Mouse (Mus musculus): Measurements from ENCODE around the gene Mrtfa. TPM values are rescaled to one million over a fixed set of nuclear protein-coding genes. Genes with fewer than 3 reads are reported as not detected.
A peak's percentile ranks its signal among the peaks of the same experiment; 100 is the strongest.

Mrtfa gene
- total RNA-seq, 4 experiments from 2014 or later: 64.2 to 70.5 (median 64.9) TPM

- DNase-seq (ENCODE audit: low spot score in 2 of 2): no peak
Measured at GRCm38 (mm10) chr15:81032941-81033629, 157.5 kb downstream of the Mrtfa start.

- DNase-seq (ENCODE audit: low spot score in 2 of 2): no peak
Measured at GRCm38 (mm10) chr15:81031611-81032010, 158.9 kb downstream of the Mrtfa start.

DNA sequence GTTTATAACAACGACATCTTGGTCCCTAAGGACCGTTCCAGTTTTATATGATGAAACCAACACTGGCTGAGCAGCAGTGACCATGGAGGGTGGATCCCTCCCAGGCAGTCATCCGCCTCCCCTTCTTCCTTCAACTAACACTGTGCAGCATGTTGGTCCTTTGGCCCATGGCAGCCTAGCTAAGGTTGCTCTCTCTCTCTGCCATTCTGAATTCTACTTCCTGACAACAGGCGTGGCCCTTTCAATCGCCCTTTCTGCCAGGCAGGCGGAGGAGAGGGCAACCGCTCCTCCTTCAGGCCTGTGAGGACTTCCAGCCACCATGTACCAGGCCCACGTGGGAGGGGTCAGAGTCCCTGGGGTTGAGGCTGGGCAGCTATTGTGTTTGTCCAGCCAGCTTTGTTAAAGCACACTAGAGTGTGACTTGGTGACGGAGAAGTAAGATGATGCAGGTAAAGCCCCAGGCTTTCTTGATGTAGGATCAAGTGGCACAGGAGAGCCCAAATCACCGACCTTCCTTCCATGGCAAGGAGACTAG is 159.6 kb downstream of the Mrtfa start:
- DNase-seq (ENCODE audit: low spot score in 2 of 2): no peak

GRCm38 (mm10) chr15:81027378-81028173 is 163.0 kb downstream of the Mrtfa start:
- peak; percentile 61 to 83 for DNase-seq (ENCODE audit: low spot score in 2 of 2)

DNA sequence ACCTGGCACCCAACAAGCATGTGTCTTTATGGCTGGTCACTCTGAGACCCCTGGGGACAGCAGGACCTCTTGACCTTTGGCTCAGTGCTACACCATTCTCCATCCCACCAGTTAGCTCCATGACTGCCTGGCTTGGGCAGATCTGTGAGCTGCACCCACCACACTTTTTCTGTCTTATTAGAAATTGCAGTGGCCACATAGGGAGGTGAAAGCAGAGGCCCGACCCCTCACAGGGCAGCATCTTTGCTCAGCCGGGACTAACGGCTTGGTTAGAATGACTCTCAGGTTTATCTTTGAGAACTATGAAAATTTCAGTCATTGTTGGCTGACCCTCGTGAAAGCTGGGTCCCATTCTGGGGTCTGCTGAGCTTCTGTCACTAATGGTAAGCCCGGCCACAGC is 163.7 kb downstream of the Mrtfa start:
- no peak for DNase-seq (ENCODE audit: low spot score in 2 of 2)

- DNase-seq (ENCODE audit: low spot score in 2 of 2): no peak
Measured at GRCm38 (mm10) chr15:81023842-81024241, 166.7 kb downstream of the Mrtfa start.

GRCm38 (mm10) chr15:81022437-81022836 is 168.1 kb downstream of the Mrtfa start:
- no peak for DNase-seq (ENCODE audit: low spot score in 2 of 2)

- no peak for DNase-seq (ENCODE audit: low spot score in 2 of 2)
Measured at GRCm38 (mm10) chr15:81021377-81021776, 169.2 kb downstream of the Mrtfa start.

DNA sequence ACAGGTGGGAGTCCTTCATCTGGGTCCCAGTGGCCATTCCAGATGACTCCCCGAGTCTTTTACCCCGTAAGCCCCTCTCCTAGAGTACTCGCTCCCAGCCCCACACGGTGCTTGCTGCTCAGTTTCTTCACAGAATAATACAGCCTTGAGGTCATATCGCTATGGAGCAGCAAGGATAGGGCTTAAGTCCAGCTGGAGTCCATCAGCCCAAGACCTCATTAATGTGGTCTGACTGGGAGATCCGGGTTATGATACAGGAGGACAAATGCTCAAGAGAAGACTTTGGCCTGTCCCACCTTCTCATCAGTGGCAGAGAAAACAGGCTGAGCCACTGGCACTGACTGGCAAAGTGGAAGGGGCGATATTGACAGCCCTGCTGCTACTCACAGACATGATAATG is 173.2 kb downstream of the Mrtfa start:
- DNase-seq (ENCODE audit: low spot score in 2 of 2): no peak

DNA sequence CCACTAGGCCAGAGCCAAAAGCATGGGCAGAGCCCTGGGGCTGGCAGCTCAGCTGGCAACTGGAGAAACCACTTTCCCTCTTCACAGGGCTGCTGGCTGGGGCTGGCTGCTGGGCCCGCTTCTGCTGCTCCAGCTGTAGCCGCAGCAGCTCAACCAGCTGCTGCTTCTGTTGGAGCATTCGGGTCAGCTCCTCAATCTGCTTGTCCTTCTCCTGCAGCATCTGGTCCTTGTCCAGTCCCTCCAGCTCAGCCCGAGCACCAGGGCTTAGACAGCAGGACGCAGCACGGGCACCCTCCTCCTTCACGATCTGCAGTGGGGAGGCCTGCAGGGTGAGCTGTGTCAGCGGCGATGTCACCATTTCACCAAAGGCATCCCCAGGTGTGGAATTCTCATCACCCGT is 174.1 kb downstream of the Mrtfa start:
- no peak for DNase-seq (ENCODE audit: low spot score in 2 of 2)

- DNase-seq (ENCODE audit: low spot score in 2 of 2): no peak
Measured at GRCm38 (mm10) chr15:81015068-81015744, 175.4 kb downstream of the Mrtfa start.

DNA sequence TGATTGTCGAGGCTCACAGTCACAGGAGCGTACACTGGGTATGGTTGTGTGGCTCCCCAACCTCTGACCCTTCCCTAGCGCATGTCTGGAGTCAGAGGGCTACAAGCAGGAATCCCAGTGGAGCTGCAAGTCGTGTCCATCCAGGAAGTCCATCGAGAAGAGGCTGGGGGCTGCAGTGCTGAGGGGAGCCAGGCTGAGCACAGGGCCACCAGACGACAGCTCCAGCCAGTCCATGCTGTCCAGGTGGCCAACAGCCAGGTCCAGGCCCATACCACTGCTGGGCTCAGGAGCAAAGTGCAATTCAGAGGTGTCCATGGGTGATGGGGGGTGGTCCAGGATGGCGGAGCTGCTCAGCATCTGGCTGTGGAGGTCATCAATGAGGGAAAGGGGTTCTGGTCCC is 177.4 kb downstream of the Mrtfa start:
- no peak for DNase-seq (ENCODE audit: low spot score in 2 of 2)

DNA sequence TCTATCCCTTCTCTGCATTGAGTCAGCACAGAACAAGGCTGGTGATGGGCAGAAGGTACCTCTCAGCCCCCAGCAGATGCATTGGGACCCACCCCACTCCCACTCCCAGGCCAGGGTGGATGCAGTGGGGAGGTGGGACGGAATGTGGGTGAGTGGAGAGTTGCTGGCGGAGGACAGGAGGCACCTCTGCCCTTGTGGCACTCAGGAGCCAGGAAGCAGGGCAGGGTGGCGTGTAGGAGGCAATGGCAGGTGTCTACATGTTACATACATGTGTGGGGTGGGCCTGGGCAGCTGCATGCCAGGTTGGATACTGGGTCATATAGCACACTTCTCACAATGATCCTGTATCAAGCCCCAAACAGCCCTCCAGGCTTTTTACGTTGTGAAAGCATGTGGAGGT is 178.2 kb downstream of the Mrtfa start:
- no peak for DNase-seq (ENCODE audit: low spot score in 2 of 2)

- no peak for DNase-seq (ENCODE audit: low spot score in 2 of 2)
Measured at GRCm38 (mm10) chr15:81011523-81011922, 179.0 kb downstream of the Mrtfa start.

DNA sequence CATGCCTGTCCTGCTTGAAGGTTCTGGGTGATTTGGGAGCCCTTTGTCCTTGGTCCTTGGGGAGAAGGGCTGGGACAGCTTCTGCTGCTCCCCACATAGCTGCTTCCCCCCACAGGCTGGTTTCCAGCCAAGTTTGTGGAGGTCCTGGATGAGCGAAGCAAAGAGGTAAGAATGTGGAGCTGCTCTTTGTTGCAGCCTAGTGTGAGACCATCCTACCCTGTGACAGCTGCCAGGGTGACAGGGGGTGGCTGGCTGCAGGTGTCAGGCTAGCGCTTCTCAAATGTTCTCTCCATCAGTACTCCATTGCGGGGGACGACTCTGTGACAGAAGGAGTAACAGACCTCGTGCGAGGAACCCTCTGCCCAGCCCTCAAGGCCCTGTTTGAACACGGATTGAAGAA is 180.4 kb downstream of the Mrtfa start:
- DNase-seq (ENCODE audit: low spot score in 2 of 2): no peak

DNA sequence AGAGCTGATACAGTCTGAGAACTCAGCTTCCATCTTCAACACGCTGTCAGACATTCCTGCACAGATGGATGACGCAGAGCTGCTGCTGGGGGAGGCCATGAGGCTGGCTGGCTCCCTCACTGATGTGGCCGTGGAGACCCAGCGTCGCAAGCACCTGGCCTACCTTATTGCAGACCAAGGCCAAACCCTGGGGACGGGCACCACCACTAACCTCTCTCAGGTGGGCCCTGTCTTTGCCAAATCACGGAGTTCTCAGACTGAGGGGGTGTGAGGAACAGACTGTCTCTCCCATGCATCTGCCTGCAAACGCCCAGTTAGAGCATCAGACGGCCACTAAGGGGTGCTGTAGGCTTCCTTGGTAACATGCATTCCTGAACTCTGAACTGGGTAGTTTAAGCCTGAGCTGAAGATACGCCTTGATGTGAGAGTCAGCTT is 181.9 kb downstream of the Mrtfa start:
- DNase-seq (ENCODE audit: low spot score in 2 of 2): peak in 1 of 2 experiments; percentile 49

- no peak for DNase-seq (ENCODE audit: low spot score in 2 of 2)
Measured at GRCm38 (mm10) chr15:81007905-81008304, 182.7 kb downstream of the Mrtfa start.

DNA sequence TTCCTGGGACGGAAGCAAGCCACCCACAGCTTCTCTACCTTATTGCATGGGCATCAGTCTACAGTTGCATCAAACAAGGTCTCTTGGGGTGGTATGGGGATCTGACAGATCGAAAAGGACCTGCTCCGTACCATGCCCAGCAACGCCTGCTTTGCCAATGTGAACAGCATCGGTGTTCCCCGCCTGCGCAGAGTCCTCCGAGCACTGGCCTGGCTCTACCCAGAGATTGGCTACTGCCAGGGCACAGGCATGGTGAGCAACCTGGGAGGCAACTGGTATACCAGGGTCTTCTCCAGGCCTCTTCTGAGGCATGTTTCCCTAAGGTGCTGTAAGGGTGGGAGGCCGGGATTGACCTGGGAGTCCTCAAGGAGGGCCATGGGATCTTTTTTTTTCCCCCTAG is 183.2 kb downstream of the Mrtfa start:
- DNase-seq (ENCODE audit: low spot score in 2 of 2): no peak

DNA sequence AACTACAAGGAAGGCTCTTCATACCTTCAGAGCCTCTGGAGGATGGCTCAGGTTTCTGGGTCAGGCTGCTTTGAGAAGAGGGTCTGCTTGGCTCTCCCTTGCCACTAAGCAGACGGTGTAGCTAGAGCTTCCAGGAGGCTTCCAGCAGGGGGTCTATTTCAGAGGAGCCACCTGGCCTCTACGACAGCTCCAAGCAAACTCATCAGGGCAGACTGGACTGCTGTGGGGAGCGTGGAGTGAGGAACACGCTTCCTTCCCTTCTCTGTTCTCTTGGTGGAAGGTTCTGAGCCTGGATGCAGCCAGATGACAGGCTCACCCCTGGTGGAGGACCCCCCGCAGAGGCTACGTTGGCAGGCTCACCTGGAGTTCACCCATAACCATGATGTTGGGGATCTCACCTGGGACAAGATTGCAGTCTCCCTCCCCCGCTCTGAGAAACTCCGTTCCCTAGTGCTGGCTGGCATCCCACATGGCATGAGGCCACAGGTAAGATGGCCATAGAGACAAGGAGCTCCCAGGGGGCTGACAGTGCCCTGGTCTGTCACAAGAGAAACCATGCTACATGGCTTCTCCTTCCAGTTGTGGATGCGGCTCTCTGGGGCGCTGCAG is 184.3 kb downstream of the Mrtfa start:
- DNase-seq (ENCODE audit: low spot score in 2 of 2): no peak

GRCm38 (mm10) chr15:81000419-81001138 is 190.0 kb downstream of the Mrtfa start:
- no peak for DNase-seq (ENCODE audit: low spot score in 2 of 2)

DNA sequence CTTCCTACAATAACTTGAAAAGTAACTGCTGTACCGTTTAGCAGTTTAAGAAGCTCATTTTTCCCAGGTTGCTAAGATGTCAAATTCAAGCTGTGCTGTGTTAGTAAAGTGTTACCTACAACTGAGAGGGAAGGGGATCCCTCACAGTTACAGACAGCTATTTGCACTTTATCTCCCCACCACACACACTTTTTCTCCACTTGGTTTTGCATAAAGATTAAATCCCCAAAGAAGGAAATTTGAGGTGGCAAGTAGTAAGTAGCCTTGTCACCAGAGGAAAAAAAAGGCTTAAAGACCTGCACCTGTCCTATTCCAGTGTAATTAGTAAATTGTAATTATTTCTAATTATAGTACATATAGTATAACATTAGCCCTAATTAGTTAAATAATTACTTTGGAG is 193.5 kb downstream of the Mrtfa start:
- no peak for DNase-seq (ENCODE audit: low spot score in 2 of 2)

All from left cerebral cortex, adult 8-10 months (tissue).